Mouse (Mus musculus): ENCODE data around the gene Phb2. TPM values are rescaled to one million over a fixed set of nuclear protein-coding genes. Genes with fewer than 3 reads are reported as not detected.

Gene Phb2
- total and polyA plus RNA-seq, 3 experiments = 309 to 815 (median 706) TPM

GRCm38 (mm10) chr6:124739231-124739796 lies 27.2 kb downstream of the Phb2 start:
- DNase-seq (ENCODE audit: low read depth, low spot score) = no peak
- H3K27ac ChIP-seq (ENCODE audit: control insufficient read depth, low read depth, low read length) = peak overlapping the region; percentile 96
- H3K4me1 ChIP-seq (ENCODE audit: control insufficient read depth in 1 of 2, insufficient read depth in 2 of 2, low read length in 2 of 2) = peaks cover 5 to 18% of the 10 kb centered on the region in 2 experiments
- peak overlapping the region; percentile 70 for H3K9ac ChIP-seq (ENCODE audit: control insufficient read depth, low read depth, low read length, poor library complexity, severe bottlenecking)
- no peak overlapping the region for H3K4me3 ChIP-seq (ENCODE audit: control insufficient read depth in 1 of 2, insufficient read depth in 1 of 2, low read depth in 2 of 2, low read length in 2 of 2)
- no peaks in the 10 kb centered on the region; the same call in 1 of the 2 replicates for H3K79me2 ChIP-seq (ENCODE audit: control insufficient read depth, insufficient read depth, low read length, poor library complexity)
- no peaks in the 10 kb centered on the region for H3K9me3 ChIP-seq (replicated peaks; ENCODE audit: insufficient read depth, low read length)
- H3K36me3 ChIP-seq (ENCODE audit: control insufficient read depth in 1 of 2, insufficient read depth in 2 of 2, low read length in 2 of 2) = peaks cover 0 to 14% of the 10 kb centered on the region in 2 experiments; a peak in 2 of 4 replicates
- H3K27me3 ChIP-seq (ENCODE audit: control insufficient read depth in 1 of 2, insufficient read depth in 2 of 2, low read length in 2 of 2) = no peaks in the 10 kb centered on the region
- TF ChIP-seq CHD2 (IDR thresholded peaks at IDR 0.05; ENCODE audit: low read length) (no peak), UBTF (IDR thresholded peaks at IDR 0.05; ENCODE audit: borderline replicate concordance, insufficient read depth, low read depth, low read length) (no peak), JUND (IDR thresholded peaks at IDR 0.05; ENCODE audit: low read depth, low read length) (no peak), KAT2A (conservative IDR thresholded peaks at IDR 0.05; ENCODE audit: low read depth, low read length) (no peak), ETS1 (IDR thresholded peaks at IDR 0.05; ENCODE audit: low read depth, low read length) (no peak), ZMIZ1 (IDR thresholded peaks at IDR 0.05; ENCODE audit: low read depth, low read length) (no peak), NRF1 (IDR thresholded peaks at IDR 0.05; ENCODE audit: insufficient read depth, low read depth, low read length, poor library complexity, severe bottlenecking) (no peak), MAZ (IDR thresholded peaks at IDR 0.05; ENCODE audit: low read depth, low read length) (no peak), TBP (IDR thresholded peaks at IDR 0.05; ENCODE audit: low read depth, low read length) (no peak), NELFE (IDR thresholded peaks at IDR 0.05; ENCODE audit: low read depth, low read length) (no peak), HCFC1 (IDR thresholded peaks at IDR 0.05; ENCODE audit: low read depth, low read length) (no peak), SMC3 (IDR thresholded peaks at IDR 0.05; ENCODE audit: low read depth, low read length) (no peak), USF1 (IDR thresholded peaks at IDR 0.05; ENCODE audit: low read depth, low read length) (no peak), ZC3H11A (IDR thresholded peaks at IDR 0.05; ENCODE audit: low read depth, low read length) (no peak), USF2 (IDR thresholded peaks at IDR 0.05; ENCODE audit: borderline replicate concordance in 1 of 2, insufficient read depth in 1 of 2, low read depth in 1 of 2, low read length in 2 of 2) (no peak)

GRCm38 (mm10) chr6:124740211-124740887 lies 28.2 kb downstream of the Phb2 start:
- TF ChIP-seq MYC (IDR thresholded peaks at IDR 0.05; ENCODE audit: low read depth, low read length) (0 out of 2 replicates have a peak, but pooled peaks have one; percentile 49), CTCF (IDR thresholded peaks at IDR 0.05 in 2 of 3, conservative IDR thresholded peaks at IDR 0.05 in 1 of 3; ENCODE audit: control insufficient read depth in 1 of 3, insufficient read depth in 1 of 3, low read depth in 2 of 3, low read length in 3 of 3, poor library complexity in 1 of 3, severe bottlenecking in 1 of 3) (peak; percentile 43 to 87 (median 70); a peak in 5 of 6 replicates), HCFC1 (IDR thresholded peaks at IDR 0.05; ENCODE audit: low read depth, low read length) (peak; percentile 51; the same call in 1 of the 2 replicates), ZC3H11A (IDR thresholded peaks at IDR 0.05; ENCODE audit: low read depth, low read length) (peak; percentile 88), SIN3A (IDR thresholded peaks at IDR 0.05; ENCODE audit: low read length) (peak; percentile 66), MAZ (IDR thresholded peaks at IDR 0.05; ENCODE audit: low read depth, low read length) (peak; percentile 92), RAD21 (IDR thresholded peaks at IDR 0.05; ENCODE audit: low read depth, low read length) (peak; percentile 87), TAL1 (IDR thresholded peaks at IDR 0.05; ENCODE audit: low read length) (peak; percentile 65), TCF12 (IDR thresholded peaks at IDR 0.05; ENCODE audit: low read depth, low read length) (no peak), USF1 (IDR thresholded peaks at IDR 0.05; ENCODE audit: low read depth, low read length) (no peak), TBP (IDR thresholded peaks at IDR 0.05; ENCODE audit: low read depth, low read length) (0 out of 2 replicates have a peak, but pooled peaks have one; percentile 28), NELFE (IDR thresholded peaks at IDR 0.05; ENCODE audit: low read depth, low read length) (no peak), ZKSCAN1 (IDR thresholded peaks at IDR 0.05; ENCODE audit: low read depth, low read length) (no peak), GABPA (IDR thresholded peaks at IDR 0.05; ENCODE audit: low read depth, low read length) (no peak), CHD1 (IDR thresholded peaks at IDR 0.05; ENCODE audit: low read depth, low read length) (no peak), ETS1 (IDR thresholded peaks at IDR 0.05; ENCODE audit: low read depth, low read length) (peak; percentile 23; the same call in 1 of the 2 replicates), NRF1 (IDR thresholded peaks at IDR 0.05; ENCODE audit: insufficient read depth, low read depth, low read length, poor library complexity, severe bottlenecking) (peak; percentile 29; the same call in 1 of the 2 replicates), MAFK (IDR thresholded peaks at IDR 0.05; ENCODE audit: borderline replicate concordance, low read depth, low read length) (no peak), MXI1 (IDR thresholded peaks at IDR 0.05; ENCODE audit: low read depth, low read length) (peak; percentile 62; the same call in 1 of the 2 replicates), MAX (IDR thresholded peaks at IDR 0.05; ENCODE audit: low read length) (peak; percentile 15; the same call in 1 of the 2 replicates), SMC3 (IDR thresholded peaks at IDR 0.05; ENCODE audit: low read depth, low read length) (peak; percentile 91)
- peak overlapping the region; percentile 96 for H3K27ac ChIP-seq (ENCODE audit: control insufficient read depth, low read depth, low read length)
- no peaks in the 10 kb centered on the region for H3K9me3 ChIP-seq (replicated peaks; ENCODE audit: insufficient read depth, low read length)
- H3K4me3 ChIP-seq (ENCODE audit: control insufficient read depth in 1 of 2, insufficient read depth in 1 of 2, low read depth in 2 of 2, low read length in 2 of 2) = peak overlapping the region; percentile 28 to 68
- H3K79me2 ChIP-seq (ENCODE audit: control insufficient read depth, insufficient read depth, low read length, poor library complexity) = no peaks in the 10 kb centered on the region; the same call in 1 of the 2 replicates
- DNase-seq (ENCODE audit: low read depth, low spot score) = peak; percentile 86
- peak overlapping the region; percentile 70 for H3K9ac ChIP-seq (ENCODE audit: control insufficient read depth, low read depth, low read length, poor library complexity, severe bottlenecking)
- peaks cover 0 to 12% of the 10 kb centered on the region in 2 experiments; a peak in 2 of 4 replicates for H3K36me3 ChIP-seq (ENCODE audit: control insufficient read depth in 1 of 2, insufficient read depth in 2 of 2, low read length in 2 of 2)
- no peaks in the 10 kb centered on the region for H3K27me3 ChIP-seq (ENCODE audit: control insufficient read depth in 1 of 2, insufficient read depth in 2 of 2, low read length in 2 of 2)
- H3K4me1 ChIP-seq (ENCODE audit: control insufficient read depth in 1 of 2, insufficient read depth in 2 of 2, low read length in 2 of 2) = peaks cover 2 to 13% of the 10 kb centered on the region in 2 experiments; a peak in 3 of 4 replicates
